Mouse (Mus musculus): ENCODE measurements around the gene Elavl1. TPM values are rescaled to one million over a fixed set of nuclear protein-coding genes. Genes with fewer than 3 reads are reported as not detected.
"Not testable (repeated sequence)": the region's sequence is repeated elsewhere in the genome, so short reads cannot be mapped to it uniquely, and the experiment has no call there.

The Elavl1 gene
- polyA plus RNA-seq, 1 experiment = 55.7 TPM

- Histone ChIP-seq H3K4me3 (ENCODE audit: insufficient read depth, low read length) (no peak overlapping the region), H3K27ac (ENCODE audit: insufficient read depth, low read depth, low read length) (no peak overlapping the region)
- TF ChIP-seq CTCF (IDR thresholded peaks at IDR 0.05; ENCODE audit: low read depth, low read length) = no peak
- TF ChIP-seq POLR2A (IDR thresholded peaks at IDR 0.05; ENCODE audit: borderline replicate concordance, low read depth, low read length) = no peak
Observed at GRCm38 (mm10) chr8:4353741-4354140, 28.5 kb upstream of the Elavl1 start.

DNA sequence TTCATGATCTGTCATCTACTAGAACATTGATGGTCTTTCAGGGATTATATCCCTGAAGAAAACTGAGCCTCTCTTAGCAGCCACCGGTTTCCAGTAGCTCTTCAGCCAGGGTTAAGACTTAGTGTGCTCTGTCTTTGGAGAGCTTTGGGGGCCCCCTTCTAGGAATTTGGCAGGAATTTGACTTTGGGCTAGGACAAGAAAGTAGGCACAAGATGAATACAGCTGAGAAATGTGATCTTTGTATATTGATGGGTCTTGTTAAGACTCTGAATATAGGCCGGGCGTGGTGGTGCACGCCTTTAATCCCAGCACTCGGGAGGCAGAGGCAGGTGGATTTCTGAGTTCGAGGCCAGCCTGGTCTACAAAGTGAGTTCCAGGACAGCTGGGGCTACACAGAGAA is 27.3 kb upstream of the Elavl1 start:
- H3K4me1 ChIP-seq (ENCODE audit: control insufficient read depth, insufficient read depth, low read length); H3K4me3 ChIP-seq (ENCODE audit: insufficient read depth, low read length); H3K27ac ChIP-seq (ENCODE audit: insufficient read depth, low read depth, low read length): not testable (repeated sequence)

More at GRCm38 (mm10) chr8:4353741-4354140, 28.5 kb upstream of the Elavl1 start:
- H3K4me1 ChIP-seq (ENCODE audit: control insufficient read depth, insufficient read depth, low read length) = no peaks in the 10 kb centered on the region

DNA sequence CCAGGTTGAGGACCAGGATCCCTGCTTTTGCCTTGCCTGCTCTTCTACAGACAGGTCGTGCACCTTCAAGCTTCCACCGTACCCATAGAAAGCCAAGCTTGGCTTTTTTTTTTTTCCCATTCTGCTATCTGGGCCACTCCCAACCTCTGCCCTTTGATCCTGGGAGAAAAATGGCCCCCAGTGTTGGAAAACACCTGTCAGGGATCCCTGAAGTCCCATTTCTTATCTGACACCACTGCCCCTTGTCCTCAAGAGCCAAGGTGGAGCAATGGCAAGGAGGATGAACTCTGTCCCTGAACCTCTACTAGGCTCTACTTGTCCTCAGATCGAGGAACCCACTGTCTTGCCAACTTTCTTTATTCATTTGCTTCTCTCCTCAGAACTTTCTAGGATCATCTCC is 25.4 kb upstream of the Elavl1 start:
- Histone ChIP-seq H3K4me1 (ENCODE audit: control insufficient read depth, insufficient read depth, low read length) (no peaks in the 10 kb centered on the region), H3K27ac (ENCODE audit: insufficient read depth, low read depth, low read length) (no peak overlapping the region), H3K4me3 (ENCODE audit: insufficient read depth, low read length) (no peak overlapping the region)
- TF ChIP-seq POLR2A (IDR thresholded peaks at IDR 0.05; ENCODE audit: borderline replicate concordance, low read depth, low read length) (no peak), CTCF (IDR thresholded peaks at IDR 0.05; ENCODE audit: low read depth, low read length) (no peak)

DNA sequence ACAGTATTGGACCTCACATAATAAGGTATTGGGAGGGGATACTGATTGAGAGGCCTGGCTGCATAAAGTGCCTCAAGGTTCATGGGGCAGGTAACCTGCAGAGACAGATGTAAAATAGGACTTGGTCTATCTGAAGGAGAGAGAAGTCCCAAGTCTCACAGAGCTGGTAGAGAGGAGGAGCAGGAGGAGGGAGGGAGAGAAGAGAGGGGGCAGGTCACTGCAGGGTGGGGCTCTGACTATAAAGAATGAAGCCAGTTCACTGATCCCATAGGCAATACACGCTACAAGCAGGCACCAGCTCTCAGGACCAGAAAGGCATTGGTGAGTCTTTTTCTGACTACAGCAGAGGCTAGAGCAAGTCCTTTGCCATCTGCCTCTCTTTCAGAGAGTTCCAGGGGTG is 24.1 kb upstream of the Elavl1 start:
- TF ChIP-seq POLR2A (IDR thresholded peaks at IDR 0.05; ENCODE audit: borderline replicate concordance, low read depth, low read length) = no peak
- TF ChIP-seq CTCF (IDR thresholded peaks at IDR 0.05; ENCODE audit: low read depth, low read length) = no peak
- H3K4me3 ChIP-seq (ENCODE audit: insufficient read depth, low read length) = no peak overlapping the region
- H3K27ac ChIP-seq (ENCODE audit: insufficient read depth, low read depth, low read length) = no peak overlapping the region
- H3K4me1 ChIP-seq (ENCODE audit: control insufficient read depth, insufficient read depth, low read length) = no peaks in the 10 kb centered on the region

DNA sequence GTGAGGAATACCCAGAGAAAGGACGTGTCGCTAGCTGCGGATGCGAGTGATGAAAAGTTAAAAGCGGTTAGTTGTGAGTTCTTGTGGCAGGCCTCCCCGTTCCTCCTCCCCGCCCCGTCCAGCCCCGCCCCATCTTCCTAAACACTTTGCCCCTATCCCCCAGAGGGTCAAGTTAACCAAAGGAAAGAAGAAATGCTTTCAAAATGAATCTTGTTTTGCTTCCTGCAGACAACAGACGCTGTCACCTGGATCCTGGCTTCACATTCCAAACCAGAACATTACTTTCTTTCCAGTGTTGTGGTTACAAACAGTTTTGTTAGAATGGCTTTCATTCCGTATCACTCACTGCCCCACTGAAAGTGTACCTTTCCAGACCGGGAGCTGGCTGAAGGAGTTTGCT is 23.1 kb upstream of the Elavl1 start:
- TF ChIP-seq POLR2A (IDR thresholded peaks at IDR 0.05; ENCODE audit: borderline replicate concordance, low read depth, low read length) (no peak), CTCF (IDR thresholded peaks at IDR 0.05; ENCODE audit: low read depth, low read length) (no peak)
- no peak overlapping the region for H3K4me3 ChIP-seq (ENCODE audit: insufficient read depth, low read length)

GRCm38 (mm10) chr8:4347661-4348060 is 22.4 kb upstream of the Elavl1 start:
- no peak for TF ChIP-seq POLR2A (IDR thresholded peaks at IDR 0.05; ENCODE audit: borderline replicate concordance, low read depth, low read length)
- no peak for TF ChIP-seq CTCF (IDR thresholded peaks at IDR 0.05; ENCODE audit: low read depth, low read length)
- H3K4me3 ChIP-seq (ENCODE audit: insufficient read depth, low read length) = no peak overlapping the region
- H3K4me1 ChIP-seq (ENCODE audit: control insufficient read depth, insufficient read depth, low read length) = no peaks in the 10 kb centered on the region
- H3K27ac ChIP-seq (ENCODE audit: insufficient read depth, low read depth, low read length) = no peak overlapping the region

More for the DNA sequence above, 23.1 kb upstream of the Elavl1 start:
- H3K4me1 ChIP-seq (ENCODE audit: control insufficient read depth, insufficient read depth, low read length) = no peaks in the 10 kb centered on the region
- no peak overlapping the region for H3K27ac ChIP-seq (ENCODE audit: insufficient read depth, low read depth, low read length)

- no peak overlapping the region for H3K27ac ChIP-seq (ENCODE audit: insufficient read depth, low read depth, low read length)
- H3K4me1 ChIP-seq (ENCODE audit: control insufficient read depth, insufficient read depth, low read length) = peaks cover 12% of the 10 kb centered on the region
- H3K4me3 ChIP-seq (ENCODE audit: insufficient read depth, low read length) = no peak overlapping the region
- no peak for TF ChIP-seq POLR2A (IDR thresholded peaks at IDR 0.05; ENCODE audit: borderline replicate concordance, low read depth, low read length)
- no peak for TF ChIP-seq CTCF (IDR thresholded peaks at IDR 0.05; ENCODE audit: low read depth, low read length)
Observed at GRCm38 (mm10) chr8:4340207-4340606, 15.0 kb upstream of the Elavl1 start.

GRCm38 (mm10) chr8:4335678-4336077 is 10.5 kb upstream of the Elavl1 start:
- TF ChIP-seq CTCF (IDR thresholded peaks at IDR 0.05; ENCODE audit: low read depth, low read length) (no peak), POLR2A (IDR thresholded peaks at IDR 0.05; ENCODE audit: borderline replicate concordance, low read depth, low read length) (no peak)
- H3K4me1 ChIP-seq (ENCODE audit: control insufficient read depth, insufficient read depth, low read length) = peaks cover 12% of the 10 kb centered on the region
- peak overlapping the region; percentile 18; the same call in 1 of the 2 replicates for H3K4me3 ChIP-seq (ENCODE audit: insufficient read depth, low read length)
- H3K27ac ChIP-seq (ENCODE audit: insufficient read depth, low read depth, low read length) = peak overlapping the region; percentile 73

- H3K27ac ChIP-seq (ENCODE audit: insufficient read depth, low read depth, low read length) = no peak overlapping the region
- TF ChIP-seq CTCF (IDR thresholded peaks at IDR 0.05; ENCODE audit: low read depth, low read length) = no peak
- no peak for TF ChIP-seq POLR2A (IDR thresholded peaks at IDR 0.05; ENCODE audit: borderline replicate concordance, low read depth, low read length)
- H3K4me3 ChIP-seq (ENCODE audit: insufficient read depth, low read length) = no peak overlapping the region
- H3K4me1 ChIP-seq (ENCODE audit: control insufficient read depth, insufficient read depth, low read length) = peaks cover 15% of the 10 kb centered on the region
Observed at GRCm38 (mm10) chr8:4333966-4334365, 8.8 kb upstream of the Elavl1 start.

DNA sequence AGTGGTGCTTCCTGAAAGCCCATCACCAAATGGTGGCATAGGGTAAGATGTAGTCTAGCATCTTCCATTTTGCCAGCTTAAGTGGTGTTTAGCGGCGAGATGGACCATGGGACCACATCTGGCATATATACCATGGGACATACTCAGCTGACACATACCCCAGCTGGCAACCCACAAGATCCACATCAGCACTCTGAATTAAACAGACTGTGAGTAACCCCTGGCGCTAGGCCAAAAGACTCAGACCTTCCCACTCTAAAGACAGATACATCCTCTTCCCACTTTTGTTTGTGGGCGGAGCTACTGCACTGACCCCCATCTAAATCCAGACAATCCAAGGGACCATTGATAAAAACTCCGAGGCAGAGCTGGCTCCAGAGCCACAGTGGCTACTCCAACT is 3.8 kb upstream of the Elavl1 start:
- TF ChIP-seq POLR2A (IDR thresholded peaks at IDR 0.05; ENCODE audit: borderline replicate concordance, low read depth, low read length) = no peak
- no peak for TF ChIP-seq CTCF (IDR thresholded peaks at IDR 0.05; ENCODE audit: low read depth, low read length)

DNA sequence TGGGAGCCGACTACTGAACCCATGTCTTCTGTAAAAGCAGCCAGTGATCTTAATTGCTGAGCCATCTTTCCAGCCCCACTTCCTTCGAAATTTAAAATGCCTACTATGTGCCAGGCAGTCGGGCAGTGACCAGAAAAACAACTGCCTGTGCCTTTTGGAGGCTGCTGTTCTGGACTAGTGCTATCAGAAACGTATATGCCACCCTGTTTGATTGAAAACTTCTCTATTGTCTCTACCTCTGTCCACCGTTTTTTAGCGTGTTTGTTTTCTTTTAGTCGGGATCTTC is 481 bp upstream of the Elavl1 start:
- H3K4me3 ChIP-seq (ENCODE audit: insufficient read depth, low read length) = peak overlapping the region; percentile 86
- peaks cover 33% of the 10 kb centered on the region for H3K4me1 ChIP-seq (ENCODE audit: control insufficient read depth, insufficient read depth, low read length)
- H3K27ac ChIP-seq (ENCODE audit: insufficient read depth, low read depth, low read length) = peak overlapping the region; percentile 80
- TF ChIP-seq CTCF (IDR thresholded peaks at IDR 0.05; ENCODE audit: low read depth, low read length) (no peak), POLR2A (IDR thresholded peaks at IDR 0.05; ENCODE audit: borderline replicate concordance, low read depth, low read length) (no peak)

More for the DNA sequence above, 3.8 kb upstream of the Elavl1 start:
- H3K27ac ChIP-seq (ENCODE audit: insufficient read depth, low read depth, low read length) = peak overlapping the region; percentile 9; the same call in 1 of the 2 replicates
- no peak overlapping the region for H3K4me3 ChIP-seq (ENCODE audit: insufficient read depth, low read length)
- peaks cover 23% of the 10 kb centered on the region for H3K4me1 ChIP-seq (ENCODE audit: control insufficient read depth, insufficient read depth, low read length)
